Mouse (Mus musculus): Measurements from ENCODE around the gene Dand5.
A peak's percentile ranks its signal among the peaks of the same experiment; 100 is the strongest.

GRCm38 (mm10) chr8:84846722-84847572 is 24.3 kb upstream of the Dand5 start, which contains the start of gene Calr:
- TF ChIP-seq CTCF (IDR thresholded peaks at IDR 0.05; ENCODE audit: borderline replicate concordance, insufficient read depth, low read length) (no peak), POLR2A (IDR thresholded peaks at IDR 0.05; ENCODE audit: low read depth, low read length) (peak; percentile 99)
